Mouse (Mus musculus): ENCODE data around the gene Scd4.
"Not testable (repeated sequence)": the region's sequence is repeated elsewhere in the genome, so short reads cannot be mapped to it uniquely, and the experiment has no call there.

The Scd4 gene

DNA sequence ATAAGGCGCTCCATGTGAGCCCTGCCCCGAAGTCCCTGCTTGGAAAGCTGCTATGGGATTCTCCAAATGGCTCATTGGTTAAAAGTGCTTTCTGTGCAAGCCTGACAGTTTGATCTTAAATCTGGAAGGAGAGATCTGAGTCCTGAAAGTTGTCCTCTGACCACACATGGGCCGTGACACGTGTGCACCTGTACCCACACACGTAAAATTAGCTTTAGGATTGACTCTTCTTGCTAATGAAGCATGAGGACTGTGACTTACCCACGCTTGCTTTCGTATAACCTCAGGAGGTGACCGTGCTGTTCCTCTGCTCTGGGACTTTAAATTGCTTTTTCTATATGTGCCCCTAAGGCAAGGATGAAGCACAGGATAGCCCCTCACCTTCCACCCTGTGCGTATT is 33.8 kb upstream of the Scd4 start:
- in situ Hi-C loops (cut with MboI; ENCODE audit: unreplicated experiment in 2 of 2) = loop anchor here (5.0 kb wide), 3 partner anchors 52 to 107 kb away; partner anchors contain the start of gene Pkd2l1 (in 1 of the 2)

DNA sequence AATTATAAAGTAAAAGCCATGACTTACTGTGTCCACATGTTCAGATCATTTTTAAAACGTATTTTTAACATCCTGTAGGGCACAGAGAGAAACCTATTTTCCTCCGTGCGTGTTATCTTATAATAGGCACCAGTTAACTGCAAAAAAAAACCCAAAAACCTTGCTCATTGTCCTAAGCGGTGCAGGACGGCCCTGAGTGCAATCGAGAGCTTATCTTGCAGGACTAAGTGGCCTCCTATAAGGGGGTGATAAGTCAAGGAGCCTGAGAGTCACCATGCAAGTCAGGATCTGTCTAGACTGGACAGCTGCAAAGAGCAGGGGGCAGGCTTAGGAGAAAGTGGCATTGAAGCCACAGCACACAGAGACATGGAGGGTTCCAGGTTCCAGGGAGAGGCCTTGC is 33.0 kb upstream of the Scd4 start:
- in situ Hi-C loops (cut with MboI; ENCODE audit: unreplicated experiment in 2 of 2) = loop anchor here (5.0 kb wide), 3 partner anchors 53 to 108 kb away; partner anchors contain the start of gene Pkd2l1 (in 1 of the 2)

- in situ Hi-C loops (cut with MboI; ENCODE audit: unreplicated experiment in 2 of 2) = no loop called here
Measured at GRCm38 (mm10) chr19:44300520-44300919, 32.4 kb upstream of the Scd4 start.

GRCm38 (mm10) chr19:44301176-44301575 is 31.7 kb upstream of the Scd4 start:
- in situ Hi-C loops (cut with MboI; ENCODE audit: unreplicated experiment in 2 of 2) = no loop called here

DNA sequence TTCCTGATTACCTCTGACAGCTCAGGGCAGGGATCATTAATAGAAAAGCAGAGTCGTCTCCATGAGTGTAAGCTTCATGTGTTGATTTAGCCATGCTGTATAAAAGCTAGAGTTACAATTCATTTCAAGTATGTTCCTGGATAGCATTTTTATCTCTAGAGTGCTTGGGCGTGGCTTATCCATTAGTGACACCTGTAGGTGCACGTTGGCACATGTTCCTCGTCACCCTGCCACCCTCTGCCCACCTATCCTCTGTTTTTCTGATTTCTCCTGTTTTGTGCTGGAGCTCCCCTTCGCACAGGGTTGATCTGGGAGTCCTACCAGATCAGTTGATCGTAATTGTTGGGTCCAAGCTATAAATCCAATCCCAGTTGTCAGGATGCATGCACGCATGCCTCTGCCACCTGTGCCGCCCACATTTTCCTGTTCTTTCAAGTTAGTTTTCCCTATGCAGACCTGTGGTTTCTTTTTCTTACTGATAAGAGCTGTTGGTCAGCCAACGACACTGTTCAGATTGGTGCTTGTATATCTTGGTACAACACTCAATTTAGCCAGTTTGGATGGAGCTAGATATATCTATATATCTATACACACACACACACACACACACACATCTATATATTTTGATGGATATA is 31.1 kb upstream of the Scd4 start:
- in situ Hi-C loops (cut with MboI; ENCODE audit: unreplicated experiment in 2 of 2) = no loop called here

DNA sequence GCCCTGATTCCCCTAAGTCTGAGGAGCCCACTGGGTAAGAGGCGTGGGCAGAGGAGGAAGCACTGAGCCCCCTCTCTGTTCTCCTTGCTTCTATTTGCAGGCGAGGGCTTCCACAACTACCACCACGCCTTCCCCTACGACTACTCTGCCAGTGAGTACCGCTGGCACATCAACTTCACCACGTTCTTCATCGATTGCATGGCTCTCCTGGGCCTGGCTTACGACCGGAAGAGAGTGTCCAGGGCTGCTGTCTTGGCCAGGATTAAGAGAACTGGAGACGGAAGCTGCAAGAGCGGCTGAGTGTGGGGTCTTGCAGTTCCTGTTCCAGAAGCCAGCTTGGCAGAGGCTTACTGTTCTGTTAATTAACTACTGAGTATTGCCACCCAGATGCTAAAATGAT is 30.0 kb upstream of the Scd4 start:
- in situ Hi-C loops (cut with MboI; ENCODE audit: unreplicated experiment in 2 of 2) = no loop called here

DNA sequence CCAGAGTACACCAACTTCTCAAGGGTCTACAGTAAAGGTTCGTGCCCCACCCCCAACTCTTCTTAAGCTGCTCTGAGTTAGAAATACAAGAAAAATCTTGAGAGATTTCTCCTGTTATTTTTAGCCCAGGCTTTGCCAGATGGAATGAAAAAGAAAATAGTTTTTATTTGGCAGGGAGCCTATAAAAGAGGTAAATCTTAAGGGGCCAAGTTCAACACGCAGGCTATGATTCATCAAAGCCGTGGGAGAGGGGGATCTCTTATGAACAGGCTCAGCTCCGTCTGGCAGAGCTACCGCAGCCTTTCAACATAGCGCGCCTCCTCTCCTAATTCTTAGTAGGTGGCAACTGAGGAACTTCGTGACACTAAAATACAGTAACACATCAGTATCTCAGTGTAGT is 29.4 kb upstream of the Scd4 start:
- in situ Hi-C loops (cut with MboI; ENCODE audit: unreplicated experiment in 2 of 2) = no loop called here

DNA sequence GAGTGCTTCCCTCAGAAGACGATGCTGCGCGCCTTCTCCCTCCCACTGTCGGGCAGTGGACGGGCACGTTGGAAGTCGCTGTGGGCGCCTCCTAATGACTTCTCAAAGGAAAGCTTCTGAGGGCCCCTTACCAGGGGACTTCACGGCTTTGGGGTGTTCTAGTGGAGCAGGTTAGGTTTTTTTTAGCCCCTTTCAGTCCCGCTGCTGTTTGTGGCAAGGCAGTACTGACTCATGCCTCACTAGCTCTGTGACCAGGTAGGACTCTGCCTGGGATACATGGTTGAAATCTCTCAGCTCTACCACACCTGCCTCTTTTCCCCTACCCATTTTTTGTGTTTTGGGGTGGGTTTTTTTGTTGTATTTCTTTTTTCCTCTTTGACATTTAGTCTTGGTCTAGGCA is 28.5 kb upstream of the Scd4 start:
- in situ Hi-C loops (cut with MboI; ENCODE audit: unreplicated experiment in 2 of 2) = no loop called here

DNA sequence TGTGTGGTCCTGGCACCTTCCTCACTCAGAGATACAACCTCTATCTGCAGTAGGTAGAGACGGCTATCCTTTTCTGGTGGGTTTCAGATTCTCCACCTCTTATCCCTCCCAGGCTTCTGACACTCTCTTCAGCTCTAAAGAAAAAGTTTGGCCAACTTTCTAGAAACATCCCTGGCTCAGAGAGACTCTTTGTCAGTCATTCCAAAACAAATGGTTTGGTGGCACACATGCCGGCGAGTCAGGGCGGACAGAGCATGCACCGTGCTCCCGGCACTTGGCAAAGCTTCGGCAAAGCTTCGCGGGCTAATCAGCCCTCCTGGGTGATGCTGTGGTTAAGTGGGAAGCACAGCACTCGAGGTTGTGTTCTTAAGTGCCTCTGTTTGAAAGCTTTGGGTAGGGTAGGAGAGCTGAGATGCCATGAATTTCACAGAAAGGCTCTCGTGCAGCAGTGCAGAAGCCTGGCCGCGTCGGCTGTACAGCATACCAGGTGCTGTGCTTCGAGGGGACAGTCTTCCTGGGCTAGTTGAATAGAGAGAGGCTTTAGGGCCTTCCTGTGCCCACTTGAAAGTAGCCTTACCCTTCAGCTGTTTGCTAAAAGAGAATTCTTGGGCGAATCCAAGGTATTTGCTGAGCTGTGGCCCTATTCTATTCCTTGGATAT is 27.9 kb upstream of the Scd4 start:
- in situ Hi-C loops (cut with MboI; ENCODE audit: unreplicated experiment in 2 of 2) = no loop called here

- in situ Hi-C loops (cut with MboI; ENCODE audit: unreplicated experiment in 2 of 2) = no loop called here
Measured at GRCm38 (mm10) chr19:44305701-44306100, 27.2 kb upstream of the Scd4 start.

- in situ Hi-C loops (cut with MboI; ENCODE audit: unreplicated experiment in 2 of 2) = no loop called here
Measured at GRCm38 (mm10) chr19:44306171-44306570, 26.7 kb upstream of the Scd4 start.

- in situ Hi-C loops (cut with MboI; ENCODE audit: unreplicated experiment in 2 of 2) = no loop called here
Measured at GRCm38 (mm10) chr19:44307101-44307914, 25.6 kb upstream of the Scd4 start.

GRCm38 (mm10) chr19:44307915-44308470 is 24.9 kb upstream of the Scd4 start:
- in situ Hi-C loops (cut with MboI; ENCODE audit: unreplicated experiment in 2 of 2) = no loop called here

DNA sequence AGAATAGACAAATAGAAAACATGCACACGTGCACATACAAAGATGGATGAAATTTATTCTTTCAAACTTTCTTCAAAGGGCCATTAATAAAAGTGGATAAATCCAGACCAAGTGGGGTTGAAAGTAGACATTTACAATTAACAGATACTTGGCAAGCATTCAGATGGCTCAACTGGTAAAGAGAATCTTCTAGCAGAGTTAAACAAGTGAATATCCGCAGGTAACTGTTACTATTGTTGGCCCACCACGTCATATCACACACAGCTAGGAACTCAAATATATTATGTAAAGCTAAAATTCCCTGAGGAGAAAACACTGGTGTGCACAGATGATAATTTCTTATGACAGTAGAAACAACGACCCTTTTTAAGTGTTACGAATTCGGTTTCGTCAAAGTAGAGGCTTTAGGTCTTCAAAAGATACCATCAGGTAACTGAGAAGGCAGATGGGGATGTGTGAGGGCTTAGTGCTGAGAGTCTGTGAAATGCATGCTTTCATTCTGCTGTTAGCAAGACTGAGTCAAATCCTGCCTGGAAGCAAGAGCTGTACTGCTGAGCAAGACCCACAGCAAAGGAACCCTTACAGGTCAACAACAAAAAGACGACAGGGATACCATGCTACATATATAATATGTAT is 24.2 kb upstream of the Scd4 start:
- in situ Hi-C loops (cut with MboI; ENCODE audit: unreplicated experiment in 2 of 2) = no loop called here

DNA sequence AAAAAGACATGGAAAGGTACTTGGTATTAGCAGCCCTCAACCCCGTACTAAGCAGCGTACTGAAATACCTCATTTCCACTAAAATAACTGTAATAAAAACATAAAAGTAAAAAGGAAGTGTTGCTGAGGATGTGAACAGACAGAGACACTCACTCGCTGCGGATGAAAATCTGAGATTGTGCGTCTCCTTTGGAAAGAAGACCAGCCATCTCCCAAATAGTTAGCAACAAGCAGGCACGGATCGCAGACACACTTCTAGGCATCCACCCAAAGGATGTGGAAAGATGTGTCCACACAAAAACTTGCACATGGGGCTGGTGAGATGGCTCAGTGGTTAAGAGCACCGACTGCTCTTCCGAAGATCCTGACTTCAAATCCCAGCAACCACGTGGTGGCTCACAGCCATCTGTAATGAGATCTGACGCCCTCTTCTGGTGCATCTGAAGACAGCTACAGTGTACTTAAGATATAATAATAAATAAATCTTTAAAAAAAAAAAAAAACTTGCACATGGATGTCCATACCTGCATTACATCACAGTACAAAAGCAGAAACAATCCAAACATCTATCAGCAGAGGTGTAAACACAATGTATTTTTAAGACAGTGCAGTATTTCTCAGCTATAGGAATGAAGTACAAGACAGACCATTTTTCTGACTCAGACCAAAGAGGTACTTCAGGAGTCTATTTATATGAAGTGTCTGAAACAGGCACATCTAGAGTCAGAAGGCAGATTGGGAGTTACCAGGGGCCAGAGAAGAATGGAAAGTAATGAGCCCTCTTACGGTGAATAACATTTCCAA is 23.3 kb upstream of the Scd4 start:
- in situ Hi-C loops (cut with MboI; ENCODE audit: unreplicated experiment in 2 of 2) = no loop called here

- in situ Hi-C loops (cut with MboI; ENCODE audit: unreplicated experiment in 2 of 2) = not testable (repeated sequence)
Measured at GRCm38 (mm10) chr19:44310155-44310575, 22.7 kb upstream of the Scd4 start.

- in situ Hi-C loops (cut with MboI; ENCODE audit: unreplicated experiment in 2 of 2) = no loop called here
Measured at GRCm38 (mm10) chr19:44310814-44311213, 22.1 kb upstream of the Scd4 start.

DNA sequence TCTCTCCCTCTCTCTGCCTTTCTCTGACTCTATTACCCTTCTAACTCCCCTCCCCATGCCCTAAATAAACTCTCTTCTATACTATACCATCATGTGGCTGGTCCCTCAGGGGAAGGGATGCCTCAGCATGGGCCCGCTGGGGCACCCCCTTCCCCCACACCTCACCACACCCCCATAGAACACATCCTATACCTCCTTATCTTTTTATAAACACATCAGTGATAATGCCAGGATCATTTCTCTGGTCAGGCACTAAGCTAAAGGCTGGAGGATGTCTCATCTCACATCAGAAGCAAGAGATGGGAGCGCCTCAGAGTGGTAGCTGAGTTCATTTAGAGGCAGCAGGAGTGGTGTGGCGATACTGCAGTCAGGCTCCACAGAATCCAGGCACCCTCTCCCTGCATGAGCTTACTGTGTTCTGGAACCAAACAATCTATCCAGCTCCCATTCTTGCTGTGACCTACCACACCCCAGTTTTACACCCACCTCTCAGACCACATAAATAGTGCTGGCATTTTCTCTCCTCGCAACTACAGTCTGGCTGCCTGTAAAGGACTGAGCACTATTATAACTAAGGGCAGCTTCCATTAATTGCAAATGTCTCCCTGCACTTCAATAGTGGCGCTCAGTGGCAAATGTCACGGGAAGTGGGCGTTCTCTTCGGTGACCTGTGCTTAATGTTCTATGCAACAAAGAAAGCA is 21.4 kb upstream of the Scd4 start:
- in situ Hi-C loops (cut with MboI; ENCODE audit: unreplicated experiment in 2 of 2) = no loop called here

- in situ Hi-C loops (cut with MboI; ENCODE audit: unreplicated experiment in 2 of 2) = no loop called here
Measured at GRCm38 (mm10) chr19:44312007-44312360, 20.9 kb upstream of the Scd4 start.

Measured in v-Abl transformed pro-B cells (cell line).